Mouse (Mus musculus): ENCODE results near the gene Zfp646.

The Zfp646 gene

DNA sequence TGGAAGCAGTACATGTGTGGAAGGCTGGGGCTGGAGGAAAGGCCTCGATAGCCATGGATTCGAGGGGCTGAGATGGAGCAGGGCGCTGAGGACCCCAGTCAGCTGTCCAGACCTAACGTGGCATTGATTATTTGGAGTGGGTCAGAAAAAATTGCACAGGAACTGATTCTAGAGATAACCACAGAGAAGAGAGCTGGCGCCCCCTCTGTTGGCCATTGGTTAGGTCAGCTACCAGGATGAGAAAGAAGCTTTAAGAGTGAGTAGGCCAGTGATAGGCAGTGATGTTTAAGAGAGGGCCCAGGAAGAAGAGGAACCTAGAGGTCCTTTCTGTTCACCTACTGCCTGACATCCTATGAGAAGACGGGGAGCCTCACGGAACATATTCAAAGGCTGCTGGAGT lies 43.3 kb downstream of the Zfp646 start:
- DNase-seq (ENCODE audit: low spot score in 2 of 2), result peak in 1 of 2 experiments; percentile 70

DNA sequence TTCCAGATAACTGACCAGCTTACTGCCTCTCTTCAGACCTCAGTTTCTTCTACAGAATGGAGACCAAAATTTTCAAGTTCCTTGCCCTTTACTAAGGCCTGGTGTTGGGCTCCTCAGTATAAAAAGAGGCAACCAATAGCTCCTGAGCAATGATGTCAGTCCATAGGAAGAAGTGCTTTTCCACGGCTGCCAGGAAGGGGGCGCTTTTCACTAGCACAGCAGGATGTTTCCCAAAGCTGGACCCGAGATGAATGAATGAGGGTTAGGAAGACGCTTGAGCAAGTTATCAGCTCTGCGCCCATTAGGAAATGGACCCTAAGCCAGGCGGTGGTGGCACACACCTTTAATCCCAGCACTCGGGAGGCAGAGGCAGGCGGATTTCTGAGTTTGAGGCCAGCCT lies 45.5 kb downstream of the Zfp646 start:
- DNase-seq (ENCODE audit: low spot score in 2 of 2), result peak in 1 of 2 experiments; percentile 62

DNA sequence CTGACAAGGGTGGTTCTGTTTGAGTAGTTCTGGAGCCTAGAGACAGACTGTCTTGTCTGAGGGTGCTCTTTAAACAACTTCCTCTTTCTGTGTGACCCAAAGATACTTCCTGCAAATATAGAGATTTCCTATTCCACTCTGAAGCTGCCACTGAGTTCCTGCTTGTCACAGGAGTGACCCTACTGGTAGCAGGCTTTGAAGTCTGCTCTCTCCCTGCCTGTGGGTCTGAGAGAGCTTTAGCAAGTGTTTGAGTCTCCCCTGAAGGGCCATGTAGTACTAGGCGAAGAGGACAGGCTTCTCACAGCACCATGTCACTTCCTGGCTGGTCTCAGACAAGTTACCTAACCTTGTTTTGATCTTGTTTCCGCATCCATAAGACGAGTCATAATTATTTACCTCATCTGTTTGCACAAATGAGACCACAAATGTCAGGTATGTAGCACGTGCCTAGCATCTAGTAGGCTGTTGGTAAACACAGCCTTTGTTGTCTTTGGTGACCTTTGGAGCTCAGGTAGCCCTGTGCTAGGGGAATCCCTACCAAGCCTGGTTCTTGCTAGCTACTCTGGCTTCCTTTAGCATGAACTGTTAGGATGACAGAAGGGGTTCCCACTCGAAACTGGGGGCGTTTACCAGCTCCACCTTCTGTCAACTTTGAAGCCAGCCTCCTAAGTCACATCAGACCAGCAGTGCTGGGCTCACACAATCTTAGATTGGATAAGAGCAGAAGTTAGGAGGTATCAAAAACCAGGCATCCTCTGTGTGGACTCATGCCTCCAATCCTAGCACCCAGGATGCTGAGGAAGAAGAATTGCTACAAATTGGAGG lies 46.6 kb downstream of the Zfp646 start:
- no peak for DNase-seq (ENCODE audit: low spot score in 2 of 2)

DNA sequence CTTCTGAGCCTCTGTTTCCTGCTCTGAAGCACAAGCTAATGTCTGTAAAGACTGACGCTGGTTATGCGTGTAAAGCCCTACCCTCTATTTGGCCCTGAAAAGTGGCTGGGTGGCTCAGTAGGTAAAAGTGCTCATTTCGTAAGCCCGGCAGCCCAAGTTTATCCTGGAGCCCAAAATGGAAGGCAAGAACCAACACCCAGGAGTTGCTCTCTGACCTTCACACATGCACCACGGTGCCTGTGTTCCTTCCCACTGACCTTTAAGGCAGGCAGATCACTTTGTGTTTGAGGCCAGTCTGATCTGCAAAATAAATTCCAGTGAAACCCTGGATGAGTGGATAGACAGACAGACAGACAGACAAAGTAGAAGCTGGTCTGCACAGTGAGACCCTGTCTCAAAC lies 47.7 kb downstream of the Zfp646 start:
- DNase-seq (ENCODE audit: low spot score in 2 of 2), result no peak

DNA sequence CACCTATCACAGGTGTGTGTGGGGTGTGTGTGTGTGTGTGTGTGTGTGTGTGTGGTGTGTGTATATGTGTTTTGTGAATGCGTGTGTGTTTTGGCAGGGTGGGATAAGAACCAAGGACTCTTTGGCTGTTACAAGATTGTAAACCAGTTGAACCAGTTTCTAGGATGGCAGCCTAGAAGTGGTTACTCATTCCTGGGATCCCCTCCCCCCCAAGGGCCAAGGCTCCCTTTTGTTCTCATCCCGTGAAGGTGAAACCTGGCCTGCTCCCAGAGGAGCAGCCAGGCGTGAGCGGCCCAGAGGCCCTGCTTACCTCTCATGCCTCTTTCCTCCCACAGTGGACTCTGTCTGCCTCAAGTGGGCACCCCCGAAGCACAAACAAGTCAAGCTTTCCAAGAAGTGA lies 49.2 kb downstream of the Zfp646 start:
- no peak for DNase-seq (ENCODE audit: low spot score in 2 of 2)

DNA sequence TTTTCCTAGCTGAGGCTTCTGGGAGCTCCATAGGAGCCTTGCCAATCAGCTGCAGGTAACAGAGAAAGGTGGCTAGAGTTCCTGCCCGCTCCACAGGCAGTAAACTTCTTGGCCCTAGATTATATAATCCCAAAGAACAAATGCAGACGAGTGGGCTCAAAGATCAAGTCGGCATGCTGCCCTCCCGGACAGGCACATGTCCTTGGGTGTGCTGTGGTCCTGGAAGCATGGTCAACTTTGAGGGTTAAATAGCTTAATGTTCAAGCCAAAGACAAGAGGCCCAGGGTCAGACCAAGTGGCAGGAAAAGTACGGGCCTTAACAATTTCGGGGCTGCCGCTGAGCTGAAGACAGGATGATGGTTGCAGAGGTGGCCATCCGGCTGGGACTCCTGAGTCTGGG lies 50.0 kb downstream of the Zfp646 start:
- no peak for DNase-seq (ENCODE audit: low spot score in 2 of 2)

DNA sequence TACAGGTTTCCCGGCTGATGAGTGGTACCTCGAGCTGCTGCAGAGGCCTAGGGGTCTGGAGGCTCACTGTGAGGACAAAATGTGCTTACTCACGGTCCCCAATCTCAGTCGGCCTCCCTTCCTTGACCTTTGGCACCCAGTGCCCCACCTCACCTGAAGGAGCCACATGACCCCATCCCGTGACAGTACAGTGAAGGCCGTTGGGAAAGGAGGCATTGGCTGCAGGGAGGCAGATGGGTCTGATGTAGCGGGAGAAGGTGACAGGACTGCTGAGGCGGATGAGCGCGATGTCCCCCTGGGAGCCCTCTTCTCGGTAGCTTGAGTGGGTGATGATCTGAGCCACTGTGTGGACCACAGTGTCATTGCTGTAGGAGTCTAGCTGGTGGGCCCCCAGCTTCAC lies 50.8 kb downstream of the Zfp646 start:
- DNase-seq (ENCODE audit: low spot score in 2 of 2), result no peak

DNA sequence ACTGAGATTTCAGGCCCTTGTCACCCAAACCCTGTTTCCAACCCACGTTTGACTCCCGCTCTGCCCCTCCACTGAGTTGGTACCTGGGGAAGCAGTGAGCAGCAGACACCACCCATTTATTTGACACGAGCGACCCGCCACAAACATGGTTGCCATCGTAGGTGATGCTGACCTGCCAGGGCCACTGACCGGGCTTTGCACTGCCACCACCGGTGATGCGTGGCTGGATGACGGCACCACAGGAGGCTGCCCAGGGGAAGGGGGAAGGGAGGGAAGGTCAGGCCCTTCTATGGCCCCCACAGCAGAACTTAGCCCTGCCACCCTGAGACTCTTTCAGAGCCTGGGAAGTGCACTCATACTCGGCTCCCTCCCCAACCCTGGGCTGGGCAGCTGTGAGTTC lies 51.7 kb downstream of the Zfp646 start:
- DNase-seq (ENCODE audit: low spot score in 2 of 2), result no peak

DNA sequence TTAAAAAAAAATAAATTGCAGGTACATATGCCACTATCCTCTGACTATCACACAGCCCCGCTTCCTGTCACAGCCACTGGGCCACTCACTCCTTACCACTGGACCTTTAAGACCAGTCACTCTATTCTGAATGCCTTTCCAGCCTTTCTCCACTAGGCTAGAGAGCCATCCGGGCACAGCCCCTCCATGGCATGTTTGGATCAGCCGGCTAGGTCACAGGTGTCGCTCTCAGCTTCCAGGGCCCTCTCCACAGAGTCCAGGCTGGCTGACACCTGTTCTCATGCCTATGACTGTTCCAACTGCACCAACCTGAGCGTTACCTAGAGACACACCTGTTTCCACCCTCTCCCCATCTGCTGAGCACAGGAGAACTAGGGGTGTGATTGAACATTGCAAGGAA lies 52.6 kb downstream of the Zfp646 start:
- no peak for DNase-seq (ENCODE audit: low spot score in 2 of 2)

DNA sequence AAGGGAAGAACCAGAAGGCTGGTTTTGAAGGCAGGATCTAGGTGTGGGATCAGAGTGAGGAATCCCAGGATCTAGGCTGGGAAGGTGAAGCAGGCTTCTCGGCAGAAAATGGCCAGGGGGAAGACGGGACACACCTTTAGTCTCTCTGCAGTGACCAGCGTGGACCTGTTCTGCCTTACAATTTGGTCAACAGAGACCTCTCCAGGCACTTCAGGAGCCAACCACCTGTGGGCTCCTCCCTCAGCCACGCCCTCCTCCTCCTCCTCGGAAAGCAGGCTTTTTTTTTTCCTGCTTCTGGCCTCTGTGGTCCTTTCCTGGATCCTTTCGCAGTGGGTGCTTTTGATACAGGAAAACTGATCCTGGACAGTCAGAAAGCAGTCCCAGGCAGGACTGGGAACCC lies 53.9 kb downstream of the Zfp646 start, which contains the start of gene Prss8:
TSS of gene Prss8 (minus strand) at position 182 of the 400 bp plus-strand sequence.
- DNase-seq (ENCODE audit: low spot score in 2 of 2), result no peak

DNA sequence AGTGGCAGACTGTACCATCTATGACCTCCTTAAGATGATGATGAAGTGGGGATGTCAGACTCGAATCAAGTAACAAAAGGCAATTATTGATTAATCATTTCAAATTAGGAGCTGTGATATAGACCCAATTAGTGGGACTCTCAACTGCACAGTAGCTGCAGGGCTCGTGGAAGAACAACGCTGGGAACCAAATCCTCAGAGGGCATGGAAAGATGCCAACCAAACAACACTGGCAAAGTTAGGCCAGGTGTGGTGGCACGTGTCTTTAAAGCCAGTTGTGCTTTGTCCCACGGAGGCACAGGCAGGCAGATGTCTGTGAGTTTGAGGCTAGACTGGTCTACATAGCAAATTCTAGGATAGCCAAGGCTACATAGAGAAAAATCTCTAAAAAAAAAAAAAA lies 54.6 kb downstream of the Zfp646 start:
- DNase-seq (ENCODE audit: low spot score in 2 of 2), result no peak

DNA sequence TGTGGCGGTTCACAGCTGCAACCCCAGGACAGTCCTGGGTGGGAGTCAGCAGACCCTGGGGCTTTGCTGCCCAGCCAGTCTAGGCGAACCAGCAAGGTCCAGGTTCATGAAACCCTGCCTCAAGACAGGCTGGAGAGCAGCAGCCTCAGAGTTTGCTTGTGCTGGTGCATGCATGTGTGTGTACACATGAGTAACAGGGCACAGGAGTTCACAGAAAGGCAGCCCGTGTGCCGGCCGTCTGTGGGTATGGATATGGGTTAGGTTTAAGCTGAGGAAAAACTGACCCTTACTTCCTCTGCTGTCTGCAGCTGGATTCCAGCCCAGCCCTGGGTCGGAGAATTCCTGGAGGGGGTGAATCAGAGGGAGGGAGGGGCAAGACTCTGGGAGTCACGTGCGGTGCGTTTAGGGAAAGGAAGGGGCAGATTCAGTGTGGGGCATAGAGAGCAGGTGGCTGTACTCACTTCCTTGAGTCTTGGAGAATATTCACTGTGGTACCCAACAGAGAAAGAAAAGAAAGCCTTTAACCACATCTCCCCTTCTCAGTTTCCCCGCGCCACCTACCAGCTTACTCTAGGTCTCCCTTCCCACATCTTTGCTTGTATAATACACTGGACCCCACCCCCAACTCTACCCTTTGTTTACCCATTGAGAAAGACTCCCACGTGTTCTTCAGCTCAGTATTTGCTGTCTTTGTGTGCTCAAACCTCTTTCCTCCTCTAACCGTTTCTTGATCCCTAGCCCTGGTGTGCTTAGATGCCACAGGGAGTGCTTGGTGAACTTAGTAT lies 55.5 kb downstream of the Zfp646 start:
- no peak for DNase-seq (ENCODE audit: low spot score in 2 of 2)

DNA sequence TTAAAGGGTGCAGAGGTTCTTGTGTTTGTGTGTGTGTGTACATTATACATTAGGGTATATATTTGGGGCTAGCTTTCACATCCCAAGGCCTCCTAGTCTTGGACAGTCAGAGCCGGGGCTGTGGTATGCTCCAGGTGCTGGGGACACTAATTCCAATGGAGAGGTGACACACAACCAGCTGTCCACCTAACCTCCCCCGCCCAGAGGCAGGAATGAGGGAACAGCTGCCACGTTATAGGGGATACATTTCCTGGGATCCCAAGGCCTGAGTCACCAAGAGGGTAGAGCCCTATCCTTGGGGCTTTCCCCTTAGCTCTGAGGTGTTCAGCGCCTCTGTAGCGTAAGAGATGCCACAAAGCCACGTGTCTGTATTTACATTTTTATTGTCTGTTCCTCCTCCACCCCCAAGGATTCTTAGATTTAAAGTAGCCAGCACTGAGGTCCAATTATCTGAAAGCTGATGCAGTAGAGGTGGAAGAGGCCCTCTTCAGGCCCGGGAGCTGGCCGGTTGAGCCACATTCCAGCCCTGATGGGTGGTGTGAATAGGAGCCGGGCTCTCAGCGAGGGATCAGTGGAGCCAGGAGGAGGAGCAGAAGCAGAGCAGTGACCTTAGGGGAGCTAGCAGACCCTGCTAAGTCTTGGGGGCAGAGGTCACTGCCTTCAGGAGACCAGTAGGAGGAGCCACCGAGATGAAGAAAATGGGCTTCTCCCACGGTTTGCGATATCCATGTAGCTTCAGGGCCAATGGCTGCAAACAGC lies 56.4 kb downstream of the Zfp646 start:
- no peak for DNase-seq (ENCODE audit: low spot score in 2 of 2)

DNA sequence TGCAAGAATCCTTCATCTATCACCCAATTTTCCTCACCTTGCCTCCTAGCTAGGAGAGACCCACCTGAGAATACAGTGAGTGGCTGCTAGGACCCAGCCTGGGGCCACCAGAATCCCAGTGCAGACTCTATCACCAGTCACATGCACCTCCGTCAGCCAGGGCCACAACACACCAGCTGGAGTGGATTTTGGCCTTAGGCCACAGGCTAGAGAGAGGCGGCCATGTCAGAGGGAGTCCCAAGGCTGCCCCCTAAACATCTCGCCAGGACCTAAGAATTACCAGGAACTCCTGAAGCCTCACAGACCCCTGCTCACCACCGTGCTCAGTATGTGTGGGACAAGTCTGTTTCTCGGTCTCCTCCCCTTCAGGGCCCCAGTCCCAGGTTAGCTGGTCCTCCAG lies 58.1 kb downstream of the Zfp646 start:
- DNase-seq (ENCODE audit: low spot score in 2 of 2), result no peak

DNA sequence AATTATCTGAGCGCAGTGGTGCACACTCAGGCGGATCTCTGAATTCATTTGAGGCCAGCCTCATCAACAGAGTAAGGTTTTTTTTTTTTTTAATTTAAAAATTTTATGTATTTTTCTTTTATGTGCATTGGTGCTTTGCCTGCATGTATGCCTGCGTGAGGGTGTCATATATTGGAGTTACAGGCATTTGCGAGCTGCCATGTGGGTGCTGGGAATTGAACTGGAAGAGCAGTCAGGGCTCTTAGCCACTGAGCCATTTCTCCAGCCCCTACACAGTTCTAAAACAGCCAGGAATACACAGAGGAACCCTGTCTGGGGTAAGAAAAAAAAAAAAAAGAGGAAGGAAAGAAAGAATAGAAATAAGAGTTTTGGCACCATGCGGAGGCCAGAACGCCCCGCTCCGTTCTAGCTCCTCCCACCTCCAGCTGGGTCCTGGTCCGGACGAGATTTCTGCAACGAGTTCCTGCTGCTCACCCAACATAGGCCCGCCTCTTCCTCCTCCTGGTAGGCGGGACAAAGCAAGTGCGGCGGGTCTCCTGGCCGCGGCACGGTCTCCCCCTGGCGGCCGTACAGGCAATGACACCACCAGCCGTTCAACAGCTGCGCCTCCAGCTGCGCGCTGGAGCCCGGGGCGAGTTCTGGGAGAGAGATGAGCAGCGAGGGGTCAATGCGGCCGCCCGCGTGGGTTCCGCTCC lies 59.2 kb downstream of the Zfp646 start:
- DNase-seq (ENCODE audit: low spot score in 2 of 2), result peak; percentile 96 to 97
